ENCODE assay signal across 8 mouse cellular contexts in the genomic region with DNA sequence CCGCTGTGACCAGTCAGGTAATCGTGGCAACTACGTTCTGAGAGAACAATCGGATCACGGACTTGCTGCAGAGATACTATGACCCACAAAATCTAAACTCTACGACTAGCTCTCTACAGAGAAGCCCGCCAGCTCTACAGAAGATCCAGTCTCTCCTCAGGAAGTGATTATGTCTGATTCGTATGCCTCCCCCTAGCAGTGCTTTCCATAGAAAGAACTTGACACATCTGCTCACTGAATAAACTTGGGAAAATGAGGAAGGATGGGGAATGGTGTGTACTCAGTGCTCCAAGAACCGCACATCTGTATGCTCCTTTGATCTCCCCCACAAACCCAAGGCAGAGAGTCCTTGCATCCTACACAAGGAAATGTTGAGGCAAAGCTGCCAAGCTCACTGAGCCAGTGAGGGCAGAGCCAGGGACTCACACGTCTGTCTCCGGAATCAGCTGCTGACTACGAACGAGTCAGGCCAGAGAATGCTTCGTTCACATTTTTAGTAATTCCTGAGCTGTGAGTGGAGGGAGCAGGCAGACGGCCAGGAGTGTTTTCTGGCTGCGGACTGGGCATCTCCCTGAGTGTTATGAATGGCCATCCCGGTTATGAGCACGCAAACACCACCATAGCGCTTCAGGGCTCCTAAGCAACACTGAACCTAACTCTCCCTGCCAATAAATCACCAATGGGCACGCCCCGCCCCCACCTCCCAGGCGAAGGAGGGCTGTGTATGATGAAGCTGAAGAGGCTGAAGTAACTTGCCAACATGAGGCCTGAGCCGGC. TPM values are rescaled to one million over a fixed set of nuclear protein-coding genes. Genes with fewer than 3 reads are reported as not detected.
DNase-seq lines count a peak whose midpoint lies in the region; ATAC-seq and TF ChIP-seq lines count a peak whose summit lies in the region.

No protein-coding gene starts in this region.

- no peaks in the 10 kb centered on the region for H3K36me3 ChIP-seq in intestine, embryonic 16.5 days (ENCODE audit: control insufficient read depth, insufficient read depth, low read length)

- H3K4me2 ChIP-seq in intestine, embryonic 16.5 days (ENCODE audit: low read depth, low read length), result no peak overlapping the region

- TF ChIP-seq CTCF in embryonic fibroblast, embryonic 13.5 days (IDR thresholded peaks at IDR 0.05; ENCODE audit: borderline replicate concordance, insufficient read depth, low read length), result no peak

- no peak for TF ChIP-seq POLR2A in embryonic fibroblast, embryonic 13.5 days (IDR thresholded peaks at IDR 0.05; ENCODE audit: low read depth, low read length)

- WGBS in intestine, embryonic 16.5 days, result 73% methylated on average over 23 of the region's 23 CpGs

- H3K4me3 ChIP-seq in embryonic fibroblast, embryonic 13.5 days (ENCODE audit: insufficient read depth, low read length), result no peak overlapping the region
- H3K4me3 ChIP-seq in intestine, embryonic 16.5 days (ENCODE audit: low read length), result no peak overlapping the region

- DNase-seq in left cerebral cortex, postnatal 36 days (ENCODE audit: low spot score in 2 of 2), result peak; percentile 39 to 44
- DNase-seq in left cerebral cortex, adult 9 months (ENCODE audit: low spot score in 2 of 2), result no peak
- DNase-seq in adrenal gland, postnatal 25 days, result peak; percentile 49
- peak; percentile 39 for DNase-seq in right cerebral cortex, postnatal 25 days

- intact Hi-C loops in left cerebral cortex, postnatal 36 days (cut with DNase I), result loop anchor here (5.0 kb wide), 1 partner anchor 34 kb away; no protein-coding TSS in a partner anchor

- H3K27me3 ChIP-seq in intestine, embryonic 16.5 days (replicated peaks; ENCODE audit: control insufficient read depth, insufficient read depth, low read length), result no peaks in the 10 kb centered on the region

- H3K9me3 ChIP-seq in intestine, embryonic 16.5 days (ENCODE audit: control insufficient read depth, low read length), result 0 out of 2 replicates have a peak, but pooled peaks cover 2% of the 10 kb centered on the region

- peak overlapping the region; percentile 59 for H3K27ac ChIP-seq in embryonic fibroblast, embryonic 13.5 days (ENCODE audit: insufficient read depth, low read length)
- 0 out of 2 replicates have a peak overlapping the region, but pooled peaks have one; percentile 19 for H3K27ac ChIP-seq in intestine, embryonic 16.5 days (ENCODE audit: low read length)

- ATAC-seq in intestine, embryonic 16.5 days, result peak; percentile 18; the same call in 1 of the 2 replicates
- no peak for ATAC-seq in erythroblast, adult 5-6 weeks (replicated peaks; ENCODE audit: low FRiP score, poor library complexity, severe bottlenecking)
- ATAC-seq in megakaryocyte, adult 5-6 weeks (ENCODE audit: poor library complexity, severe bottlenecking), result no peak

- H3K4me1 ChIP-seq in embryonic fibroblast, embryonic 13.5 days (ENCODE audit: control insufficient read depth, insufficient read depth, low read length), result peaks cover 8% of the 10 kb centered on the region; the same call in 1 of the 2 replicates
- peaks cover 12% of the 10 kb centered on the region for H3K4me1 ChIP-seq in intestine, embryonic 16.5 days (ENCODE audit: control insufficient read depth, insufficient read depth, low read length)

- no peak overlapping the region for H3K9ac ChIP-seq in intestine, embryonic 16.5 days (ENCODE audit: low read depth, low read length)

RNA-seq across cellular contexts. Expression of a gene that starts 16.6 kb away (rescaled TPM):
- 100 to 1,000 TPM; 138 to 142 TPM for total RNA-seq in left cerebral cortex, postnatal 36 days (2021)
- 27.0 and 38.1 TPM in 2 replicates for total RNA-seq in adrenal gland, postnatal 25 days (2021)
- polyA plus RNA-seq in embryonic fibroblast, embryonic 13.5 days (2011; ENCODE audit: insufficient read length, low read depth, missing spikeins), result 28.3 and 30.6 TPM in 2 replicates
- polyA plus RNA-seq in intestine, embryonic 16.5 days (2015; fragmentation: Nextera tagmentation; extraction: Ambion mirVana), result 16.5 and 16.7 TPM in 2 replicates
- 91.5 and 96.6 TPM in 2 replicates for total RNA-seq in erythroblast, adult 5-6 weeks (2015; ENCODE audit: low replicate concordance)
- 81.3 and 85.3 TPM in 2 replicates for total RNA-seq in erythroblast, adult 5-6 weeks (2017; ENCODE audit: low replicate concordance)
- total RNA-seq in megakaryocyte, adult 5-6 weeks (2015), result 9.3 and 12.0 TPM in 2 replicates
- total RNA-seq in megakaryocyte, adult 5-6 weeks (2017), result 7.3 and 10.0 TPM in 2 replicates

Comparison
In these comparisons a context has a peak if more than half of its experiments do, and no peak if none do; other contexts are left out.
1. DNase-seq: peak in left cerebral cortex, postnatal 36 days (2 of 2), adrenal gland, postnatal 25 days (single experiment) and right cerebral cortex, postnatal 25 days (single experiment); none in left cerebral cortex, adult 9 months (0 of 2).